Mouse (Mus musculus): ENCODE results near the gene Xylt1.

DNA sequence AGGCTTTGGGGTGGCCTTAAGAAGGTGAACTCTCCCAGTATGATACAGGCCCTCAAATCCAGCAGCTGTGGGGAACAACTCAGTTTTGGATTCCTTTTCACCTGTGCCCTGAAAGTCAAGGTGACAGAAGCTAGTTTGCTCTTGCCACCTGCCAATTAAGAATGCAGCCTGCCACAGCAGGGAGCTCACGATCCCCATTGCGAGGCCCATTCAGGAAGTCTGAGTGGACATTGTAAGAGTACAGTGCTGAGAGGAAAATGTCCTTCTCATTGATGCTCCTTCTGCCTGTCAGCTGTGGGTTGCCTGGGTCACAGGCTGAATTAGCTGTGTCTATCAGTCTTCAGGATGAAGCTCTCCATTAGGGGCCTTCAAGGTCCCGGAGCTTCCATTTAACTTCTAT, 49.1 kb downstream of the Xylt1 start:
- TF ChIP-seq CTCF (IDR thresholded peaks at IDR 0.05; ENCODE audit: borderline replicate concordance, insufficient read depth, low read depth, low read length) (no peak), POLR2A (IDR thresholded peaks at IDR 0.05; ENCODE audit: borderline replicate concordance, insufficient read depth, low read length) (no peak)
